Comparison of ENCODE assay signal across 8 mouse cellular contexts in the genomic region with DNA sequence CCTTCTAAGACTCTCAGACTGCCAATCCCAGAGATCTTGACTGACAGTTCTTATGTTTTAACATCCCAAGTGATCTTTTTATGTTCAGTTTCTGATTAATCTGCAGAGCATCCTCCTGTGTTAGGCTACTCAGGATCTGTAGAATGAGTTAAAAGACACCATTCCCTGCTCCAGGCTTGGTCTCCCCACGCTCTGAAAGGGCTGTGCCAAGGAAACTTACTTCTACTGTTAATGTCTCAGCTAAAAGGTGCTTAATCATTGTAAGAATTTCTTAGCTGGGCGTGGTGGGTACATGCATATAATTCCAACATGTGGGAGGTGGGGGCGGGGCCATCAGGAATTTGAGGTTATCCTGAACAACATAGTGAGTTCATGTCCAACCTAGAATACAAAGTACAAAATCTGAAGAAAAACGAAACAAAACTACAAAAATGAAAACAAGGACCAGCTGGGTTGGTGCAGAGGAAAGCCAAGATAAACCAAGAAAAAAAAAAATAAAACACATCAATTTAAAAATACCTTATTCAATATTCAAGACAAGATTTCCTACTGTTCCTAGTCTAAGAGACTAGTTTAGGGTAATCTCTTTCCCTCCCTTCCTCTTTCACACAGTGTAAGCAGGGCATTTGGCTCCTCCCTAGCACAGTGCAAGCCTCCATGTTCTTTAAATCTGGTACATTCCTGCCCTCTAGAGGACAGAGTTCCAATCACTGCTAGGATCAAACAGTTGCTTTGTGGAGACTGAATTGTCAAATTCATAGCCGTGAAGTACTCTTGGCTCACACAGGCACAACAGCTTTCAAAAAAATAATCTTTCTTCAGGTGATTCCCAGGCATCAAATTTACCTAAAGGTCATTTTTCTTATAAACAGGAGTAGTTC.
DNase-seq lines count a peak whose midpoint lies in the region; ATAC-seq and TF ChIP-seq lines count a peak whose summit lies in the region.

No protein-coding gene starts in this region.

- H3K4me3 ChIP-seq in forebrain, embryonic 15.5 days, result no peak overlapping the region
- H3K4me3 ChIP-seq in liver, embryonic 13.5 days (replicated peaks), result no peak overlapping the region
- H3K4me3 ChIP-seq in thymus, adult 2 months (ENCODE audit: control insufficient read depth, insufficient read depth, low read length), result no peak overlapping the region

- no peaks in the 10 kb centered on the region for H3K27me3 ChIP-seq in forebrain, embryonic 15.5 days
- no peaks in the 10 kb centered on the region for H3K27me3 ChIP-seq in liver, embryonic 13.5 days
- no peaks in the 10 kb centered on the region for H3K27me3 ChIP-seq in thymus, adult 2 months (ENCODE audit: control insufficient read depth, insufficient read depth, low read length)

- H3K36me3 ChIP-seq in forebrain, embryonic 15.5 days, result no peaks in the 10 kb centered on the region
- H3K36me3 ChIP-seq in liver, embryonic 13.5 days, result no peaks in the 10 kb centered on the region
- H3K36me3 ChIP-seq in thymus, adult 2 months (ENCODE audit: control insufficient read depth, insufficient read depth, low read length), result no peaks in the 10 kb centered on the region

- no peak for TF ChIP-seq POLR2A in thymus, adult 2 months (IDR thresholded peaks at IDR 0.05; ENCODE audit: control insufficient read depth, extremely low read depth, insufficient read depth, low read length, poor library complexity)

- no peak overlapping the region for H3K27ac ChIP-seq in forebrain, embryonic 15.5 days (replicated peaks)
- H3K27ac ChIP-seq in liver, embryonic 13.5 days, result no peak overlapping the region
- H3K27ac ChIP-seq in thymus, adult 2 months (ENCODE audit: control insufficient read depth, insufficient read depth, low read length), result no peak overlapping the region

- no peak for TF ChIP-seq CTCF in thymus, adult 2 months (IDR thresholded peaks at IDR 0.05; ENCODE audit: borderline replicate concordance, control insufficient read depth, extremely low read depth, insufficient read depth, low read length, poor library complexity)

- no peaks in the 10 kb centered on the region for H3K9me3 ChIP-seq in forebrain, embryonic 15.5 days
- no peaks in the 10 kb centered on the region for H3K9me3 ChIP-seq in liver, embryonic 13.5 days (replicated peaks)

- no peak overlapping the region for H3K9ac ChIP-seq in forebrain, embryonic 15.5 days (replicated peaks)
- H3K9ac ChIP-seq in liver, embryonic 13.5 days, result no peak overlapping the region

- peak; percentile 99 for ATAC-seq in forebrain, embryonic 15.5 days (replicated peaks)
- ATAC-seq in liver, embryonic 13.5 days (ENCODE audit: low read depth), result peak; percentile 76
- ATAC-seq in monocyte, adult 5-6 weeks (replicated peaks; ENCODE audit: insufficient number of reproducible peaks, low FRiP score, low TSS enrichment, poor library complexity, severe bottlenecking), result peak; percentile 96

- intact Hi-C loops in heart, postnatal 25 days (cut with DNase I), result loop anchor here (1.0 to 10.0 kb wide), 6 partner anchors 61 to 576 kb away; no protein-coding TSS in a partner anchor

- H3K4me1 ChIP-seq in forebrain, embryonic 15.5 days, result no peaks in the 10 kb centered on the region; the same call in 1 of the 2 replicates
- H3K4me1 ChIP-seq in liver, embryonic 13.5 days (replicated peaks), result peaks cover 7% of the 10 kb centered on the region; the same call in 1 of the 2 replicates
- H3K4me1 ChIP-seq in thymus, adult 2 months (replicated peaks; ENCODE audit: control insufficient read depth, insufficient read depth, low read length), result no peaks in the 10 kb centered on the region

- 52% methylated on average over 5 of the region's 5 CpGs for WGBS in forebrain, embryonic 15.5 days
- WGBS in liver, embryonic 13.5 days (ENCODE audit: insufficient replicate concordance), result 27% methylated on average over 5 of the region's 5 CpGs
- 55% methylated on average over 5 of the region's 5 CpGs for WGBS in thymus, adult 2 months

- no peak overlapping the region for H3K4me2 ChIP-seq in forebrain, embryonic 15.5 days (replicated peaks)
- H3K4me2 ChIP-seq in liver, embryonic 13.5 days, result no peak overlapping the region

- peak; percentile 81 for DNase-seq in Muller cell, postnatal 12 days (ENCODE audit: inconsistent ontology term)
- DNase-seq in cerebellum, adult 11 months, result peak; percentile 49
- DNase-seq in heart, postnatal 25 days (ENCODE audit: low spot score), result peak; percentile 46
- DNase-seq in kidney, postnatal 36 days, result peak; percentile 72 to 82
- DNase-seq in liver, embryonic 13.5 days, result peak; percentile 2
- DNase-seq in thymus, adult 2 months, result peak; percentile 10

Comparison
In these comparisons a context has a peak if more than half of its experiments do, and no peak if none do; other contexts are left out.
1. DNase-seq: peak in every context shown above with its lines; median percentile 81 in Muller cell, postnatal 12 days; 77 in kidney, postnatal 36 days; 49 in cerebellum, adult 11 months; 46 in heart, postnatal 25 days; 10 in thymus, adult 2 months; 2 in liver, embryonic 13.5 days.